Mouse (Mus musculus): Measurements from ENCODE around the gene 2810408A11Rik.

DNA sequence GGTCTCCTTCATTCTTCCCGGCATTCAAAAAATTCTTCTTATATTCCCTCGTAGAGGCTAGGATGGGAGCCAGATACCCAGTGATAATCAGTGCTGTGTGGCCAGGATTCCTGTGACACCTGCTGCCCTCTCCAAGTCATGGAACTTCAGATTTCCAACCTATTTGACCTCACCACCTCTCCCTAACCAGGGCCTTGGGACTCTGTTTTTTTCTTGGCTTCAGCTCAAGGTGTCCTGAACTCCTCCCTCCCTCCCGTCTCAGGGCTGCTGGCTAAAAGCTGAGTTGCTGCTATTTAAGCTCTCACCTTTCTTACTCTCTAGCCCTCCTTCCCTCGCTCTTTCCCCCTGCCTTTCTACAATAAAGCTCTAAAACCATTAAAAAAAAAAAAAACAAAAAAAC lies 917 bp downstream of the 2810408A11Rik start:
- TF ChIP-seq TCF12 (IDR thresholded peaks at IDR 0.05; ENCODE audit: insufficient read depth, poor library complexity, severe bottlenecking) = no peak
- TF ChIP-seq POLR2A (IDR thresholded peaks at IDR 0.05; ENCODE audit: insufficient read length, low read depth) = no peak
